ENCODE assay signal across 30 mouse cellular contexts in the genomic region with DNA sequence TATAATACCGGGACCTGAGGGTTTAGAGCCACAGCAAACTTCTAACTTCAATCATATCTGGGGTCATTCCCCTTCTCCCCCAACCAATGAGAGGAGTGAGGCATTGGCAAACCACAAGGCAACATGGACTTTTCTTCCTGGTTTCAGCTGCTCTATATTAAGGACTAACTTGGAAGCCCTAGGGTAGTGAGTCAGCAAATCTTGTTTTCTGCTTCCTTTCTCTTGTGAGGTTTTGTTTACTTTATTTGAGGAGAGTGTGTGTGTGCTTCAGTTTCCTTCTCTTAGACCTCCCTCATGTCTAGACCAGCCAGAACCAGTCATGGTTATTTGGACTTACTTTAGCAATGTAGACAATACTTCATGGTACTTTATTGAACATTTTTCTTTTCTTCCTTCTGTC. TPM values are rescaled to one million over a fixed set of nuclear protein-coding genes. Genes with fewer than 3 reads are reported as not detected.
A peak's percentile ranks its signal among the peaks of the same experiment; 100 is the strongest.
DNase-seq lines count a peak whose midpoint lies in the region; ATAC-seq and TF ChIP-seq lines count a peak whose summit lies in the region.
"Had no signal": no experiment of that assay in that cellular context is flagged by ENCODE, and none has a peak within 500 bp of the region (broad histone marks: within the 10 kb centered on the region; RNA-seq: fewer than 3 reads in every experiment).

No protein-coding gene starts in this region.

- peak; percentile 21 for DNase-seq in liver, adult 2 months (ENCODE audit: extremely low read depth, low read depth, low spot score)
- no peak for DNase-seq in liver, embryonic 11.5 days (ENCODE audit: low spot score)
- peak; percentile 54 for DNase-seq in NIH3T3 (ENCODE audit: low read depth)
- no peak for DNase-seq in spleen, postnatal 4 days (ENCODE audit: low spot score in 2 of 2)
- DNase-seq in thymus, postnatal 0 days (ENCODE audit: low spot score), result no peak
- DNase-seq: adrenal gland, postnatal 10 days; B cell, adult 2 months; cerebellum, adult 11-12 months; cerebellum, adult 9-11 months; forebrain, postnatal 0 days; gastrocnemius, postnatal 10 days; heart, postnatal 36 days; kidney, adult 8-10 months; kidney, postnatal 4 days; liver; right cerebral cortex, postnatal 25 days; thymus, adult 2 months; thymus, postnatal 4 days had no signal

- no peaks in the 10 kb centered on the region for H3K4me1 ChIP-seq in liver, adult 2 months (ENCODE audit: control insufficient read depth, insufficient read depth, low read length)
- no peaks in the 10 kb centered on the region for H3K4me1 ChIP-seq in liver, embryonic 11.5 days (replicated peaks; ENCODE audit: control insufficient read depth, insufficient read depth, low read length)
- H3K4me1 ChIP-seq in megakaryocyte, embryonic 14.5 days, result peaks cover 33% of the 10 kb centered on the region
- H3K4me1 ChIP-seq: embryonic facial prominence, embryonic 15.5 days; forebrain, embryonic 12.5 days; hindbrain, embryonic 13.5 days; midbrain, embryonic 13.5 days; neural tube, embryonic 15.5 days had no signal

- H3K9me3 ChIP-seq in liver, embryonic 11.5 days (ENCODE audit: control insufficient read depth, low read length), result no peaks in the 10 kb centered on the region
- no peaks in the 10 kb centered on the region for H3K9me3 ChIP-seq in megakaryocyte, embryonic 14.5 days
- H3K9me3 ChIP-seq: embryonic facial prominence, embryonic 15.5 days; forebrain, embryonic 12.5 days; hindbrain, embryonic 13.5 days; midbrain, embryonic 13.5 days; neural tube, embryonic 15.5 days had no signal

- ATAC-seq in liver, embryonic 11.5 days (replicated peaks; ENCODE audit: low FRiP score), result no peak
- no peak for ATAC-seq in megakaryocyte, adult 5-6 weeks (ENCODE audit: poor library complexity, severe bottlenecking)
- ATAC-seq in hematopoietic stem cell, adult 5-6 weeks (replicated peaks in 1 of 2; ENCODE audit: insufficient read depth in 1 of 2, low FRiP score in 2 of 2, low TSS enrichment in 1 of 2, low read depth in 1 of 2, poor library complexity in 2 of 2, severe bottlenecking in 2 of 2), result peak; percentile 68 to 80
- ATAC-seq: forebrain, postnatal 0 days; intestine, embryonic 16.5 days; midbrain, embryonic 13.5 days had no signal

- TF ChIP-seq POLR2A in liver, adult 2 months (IDR thresholded peaks at IDR 0.05; ENCODE audit: extremely low read depth, insufficient read depth, low read length), result no peak

- H3K36me3 ChIP-seq in liver, adult 2 months (ENCODE audit: control insufficient read depth, insufficient read depth, low read length), result no peaks in the 10 kb centered on the region
- H3K36me3 ChIP-seq in liver, embryonic 11.5 days (ENCODE audit: control insufficient read depth, insufficient read depth, low read length), result no peaks in the 10 kb centered on the region
- no peaks in the 10 kb centered on the region for H3K36me3 ChIP-seq in megakaryocyte, embryonic 14.5 days (replicated peaks; ENCODE audit: low read length)
- H3K36me3 ChIP-seq: embryonic facial prominence, embryonic 15.5 days; forebrain, embryonic 12.5 days; hindbrain, embryonic 13.5 days; midbrain, embryonic 13.5 days; neural tube, embryonic 15.5 days had no signal

- no peak overlapping the region for H3K9ac ChIP-seq in liver, adult 2 months (ENCODE audit: low read depth, low read length)
- no peak overlapping the region for H3K9ac ChIP-seq in liver, embryonic 11.5 days (ENCODE audit: low read depth, low read length)
- H3K9ac ChIP-seq: embryonic facial prominence, embryonic 15.5 days; forebrain, embryonic 12.5 days; forebrain, postnatal 0 days; hindbrain, embryonic 13.5 days; midbrain, embryonic 13.5 days; neural tube, embryonic 15.5 days had no signal

- no peak overlapping the region for H3K4me3 ChIP-seq in liver, adult 2 months (ENCODE audit: insufficient read depth, low read depth, low read length)
- H3K4me3 ChIP-seq in liver, embryonic 11.5 days (ENCODE audit: low read depth, low read length), result no peak overlapping the region
- H3K4me3 ChIP-seq in megakaryocyte, embryonic 14.5 days (replicated peaks), result peak overlapping the region; percentile 18
- H3K4me3 ChIP-seq: embryonic facial prominence, embryonic 15.5 days; forebrain, embryonic 12.5 days; hindbrain, embryonic 13.5 days; midbrain, embryonic 13.5 days; neural tube, embryonic 15.5 days had no signal

- H3K79me2 ChIP-seq in liver, adult 2 months (ENCODE audit: control insufficient read depth, insufficient read depth, low read length), result no peaks in the 10 kb centered on the region

- no peak overlapping the region for H3K27ac ChIP-seq in liver, adult 2 months (replicated peaks; ENCODE audit: insufficient read depth, low read depth, low read length)
- no peak overlapping the region for H3K27ac ChIP-seq in liver, embryonic 11.5 days (ENCODE audit: low read depth, low read length)
- H3K27ac ChIP-seq: embryonic facial prominence, embryonic 15.5 days; forebrain, embryonic 12.5 days; hindbrain, embryonic 13.5 days; kidney, postnatal 0 days; macrophage; midbrain, embryonic 13.5 days; neural tube, embryonic 15.5 days had no signal

- H3K27me3 ChIP-seq in liver, adult 2 months (ENCODE audit: control insufficient read depth, insufficient read depth, low read length), result no peaks in the 10 kb centered on the region
- H3K27me3 ChIP-seq in liver, embryonic 11.5 days (replicated peaks; ENCODE audit: control insufficient read depth, insufficient read depth, low read length), result no peaks in the 10 kb centered on the region
- H3K27me3 ChIP-seq in megakaryocyte, embryonic 14.5 days (replicated peaks), result no peaks in the 10 kb centered on the region
- H3K27me3 ChIP-seq: embryonic facial prominence, embryonic 15.5 days; forebrain, embryonic 12.5 days; hindbrain, embryonic 13.5 days; midbrain, embryonic 13.5 days; neural tube, embryonic 15.5 days had no signal

- H3K4me2 ChIP-seq in liver, embryonic 11.5 days, result no peak overlapping the region
- H3K4me2 ChIP-seq: embryonic facial prominence, embryonic 15.5 days; forebrain, embryonic 12.5 days; heart, embryonic 11.5 days; hindbrain, embryonic 13.5 days; midbrain, embryonic 13.5 days; neural tube, embryonic 15.5 days had no signal

- 78% methylated on average over 1 of the region's 1 CpGs for WGBS in liver, adult 2 months
- WGBS in liver, embryonic 11.5 days, result 63% methylated on average over 1 of the region's 1 CpGs

- no peak for TF ChIP-seq CTCF in liver, adult 2 months (IDR thresholded peaks at IDR 0.05; ENCODE audit: low read depth, low read length)

RNA-seq across cellular contexts. Expression of gene Sf3b5, which starts 23.1 kb away (rescaled TPM):
- total RNA-seq in liver, adult 2 months (2014; rRNA removed), result 7.7 and 7.9 TPM in 2 replicates
- polyA plus RNA-seq in liver, adult 2 months (2012; rRNA removed), result 20.1 and 22.0 TPM in 2 replicates
- 48.0 and 50.1 TPM in 2 replicates for polyA plus RNA-seq in liver, embryonic 11.5 days (2014; fragmentation: Nextera tagmentation; extraction: Ambion mirVana)
- 87.2 and 216 TPM in 2 replicates for polyA plus RNA-seq in megakaryocyte, embryonic 14.5 days (2012; ENCODE audit: insufficient read depth, low replicate concordance)
- 14.0 and 17.0 TPM in 2 replicates for total RNA-seq in megakaryocyte, adult 5-6 weeks (2015)
- 15.4 and 15.8 TPM in 2 replicates for total RNA-seq in megakaryocyte, adult 5-6 weeks (2017)
- total RNA-seq in hematopoietic stem cell, adult 5-6 weeks (2017), result 11.6 and 14.0 TPM in 2 replicates
- polyA plus RNA-seq in thymus, postnatal 0 days (2015; fragmentation: Nextera tagmentation; extraction: Ambion mirVana), result 45.6 and 47.3 TPM in 2 replicates

RNA-seq across cellular contexts. Expression of gene Plagl1, which starts 32.1 kb away (rescaled TPM):
- total RNA-seq in liver, adult 2 months (2014; rRNA removed), result 0.55 and 2.8 TPM in 2 replicates
- 0.50 and 1.1 TPM in 2 replicates for polyA plus RNA-seq in liver, adult 2 months (2012; rRNA removed)
- polyA plus RNA-seq in liver, embryonic 11.5 days (2014; fragmentation: Nextera tagmentation; extraction: Ambion mirVana), result 163 and 165 TPM in 2 replicates
- polyA plus RNA-seq in megakaryocyte, embryonic 14.5 days (2012; ENCODE audit: insufficient read depth, low replicate concordance), result 0.12 TPM in 1 of 2 replicates, not detected in the other
- 0.52 and 0.98 TPM in 2 replicates for total RNA-seq in megakaryocyte, adult 5-6 weeks (2015)
- 0.08 and 0.92 TPM in 2 replicates for total RNA-seq in megakaryocyte, adult 5-6 weeks (2017)
- 1.7 TPM in 1 of 2 replicates, not detected in the other for total RNA-seq in hematopoietic stem cell, adult 5-6 weeks (2017)
- polyA plus RNA-seq in thymus, postnatal 0 days (2015; fragmentation: Nextera tagmentation; extraction: Ambion mirVana), result 7.3 and 8.0 TPM in 2 replicates

Comparison
In these comparisons a context has a peak if more than half of its experiments do, and no peak if none do; other contexts are left out.
1. DNase-seq: peak in liver, adult 2 months (single experiment) and NIH3T3 (single experiment); none in liver, embryonic 11.5 days (single experiment), spleen, postnatal 4 days (0 of 2) and thymus, postnatal 0 days (single experiment).
2. RNA of gene Plagl1, which starts 32.1 kb away (polyA plus RNA-seq): 163 to 165 TPM in liver, embryonic 11.5 days; 7.3 to 8.0 TPM in thymus, postnatal 0 days, 0.50 to 1.1 TPM in liver, adult 2 months and 0.12 TPM in megakaryocyte, embryonic 14.5 days; every median in the first group is over 10 times any median in the second.
3. ATAC-seq: peak in hematopoietic stem cell, adult 5-6 weeks (2 of 2); none in liver, embryonic 11.5 days (single experiment) and megakaryocyte, adult 5-6 weeks (single experiment).